Mouse (Mus musculus): Measurements from ENCODE around the gene Rxfp4. TPM values are rescaled to one million over a fixed set of nuclear protein-coding genes. Genes with fewer than 3 reads are reported as not detected.

Gene Rxfp4
- polyA plus RNA-seq, 1 experiment from 2014 or later, result not detected

DNA sequence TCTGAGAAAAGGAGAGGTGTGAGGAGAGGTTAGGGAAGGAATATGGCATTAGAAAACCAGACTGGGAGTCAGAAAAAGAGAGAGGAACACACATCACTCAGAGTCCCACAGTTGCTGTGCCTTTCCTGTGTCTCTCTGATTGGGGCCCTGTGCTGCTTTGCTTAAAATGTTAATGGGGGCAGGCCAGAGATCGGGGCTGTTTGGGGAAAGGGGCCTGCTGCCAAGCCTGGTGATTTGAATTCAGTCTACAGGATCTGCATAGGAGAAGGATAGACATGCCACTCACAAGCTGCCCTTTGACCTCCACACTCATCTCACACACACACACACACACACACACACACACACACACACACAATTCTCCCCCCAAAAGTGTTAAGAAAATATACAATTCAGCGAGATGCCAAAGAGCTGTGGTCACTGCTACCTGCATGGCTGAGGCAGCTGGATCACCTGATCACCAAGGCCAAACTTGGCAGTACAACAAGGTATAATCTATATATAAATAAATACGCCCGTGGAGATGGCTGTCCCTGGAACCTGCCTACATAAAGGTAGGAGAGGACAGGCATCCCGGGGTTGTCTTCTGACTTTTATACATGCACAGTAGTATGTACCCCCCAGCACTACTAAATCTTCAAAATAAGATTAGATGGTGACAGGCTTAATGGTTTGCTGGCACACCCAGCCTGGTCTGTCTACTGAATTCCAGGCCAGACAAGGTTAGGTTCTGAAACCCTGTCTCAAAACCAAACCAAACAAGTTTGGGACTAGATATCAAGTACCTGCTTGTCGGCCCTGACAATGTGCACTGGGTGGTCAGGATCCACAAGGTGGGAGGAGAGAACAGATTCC, 801 bp upstream of the Rxfp4 start:
- no peak overlapping the region for H3K4me3 ChIP-seq (ENCODE audit: low read length)
- H3K36me3 ChIP-seq (ENCODE audit: control insufficient read depth, insufficient read depth, low read length), result no peaks in the 10 kb centered on the region
- no peaks in the 10 kb centered on the region for H3K27me3 ChIP-seq (ENCODE audit: control insufficient read depth, insufficient read depth, low read depth, low read length)
- no peak for ATAC-seq (ENCODE audit: low read depth)
- no peaks in the 10 kb centered on the region for H3K9me3 ChIP-seq (ENCODE audit: control insufficient read depth, low read length)
- 70% methylated on average over 6 of the region's 6 CpGs for WGBS
- H3K9ac ChIP-seq (ENCODE audit: low read length), result no peak overlapping the region
- H3K4me2 ChIP-seq (ENCODE audit: low read depth, low read length), result peak overlapping the region; percentile 8; the same call in 1 of the 2 replicates
- H3K27ac ChIP-seq (ENCODE audit: low read length), result peak overlapping the region; percentile 71
- peaks cover 12% of the 10 kb centered on the region for H3K4me1 ChIP-seq (replicated peaks; ENCODE audit: control insufficient read depth, insufficient read depth, low read length)

DNA sequence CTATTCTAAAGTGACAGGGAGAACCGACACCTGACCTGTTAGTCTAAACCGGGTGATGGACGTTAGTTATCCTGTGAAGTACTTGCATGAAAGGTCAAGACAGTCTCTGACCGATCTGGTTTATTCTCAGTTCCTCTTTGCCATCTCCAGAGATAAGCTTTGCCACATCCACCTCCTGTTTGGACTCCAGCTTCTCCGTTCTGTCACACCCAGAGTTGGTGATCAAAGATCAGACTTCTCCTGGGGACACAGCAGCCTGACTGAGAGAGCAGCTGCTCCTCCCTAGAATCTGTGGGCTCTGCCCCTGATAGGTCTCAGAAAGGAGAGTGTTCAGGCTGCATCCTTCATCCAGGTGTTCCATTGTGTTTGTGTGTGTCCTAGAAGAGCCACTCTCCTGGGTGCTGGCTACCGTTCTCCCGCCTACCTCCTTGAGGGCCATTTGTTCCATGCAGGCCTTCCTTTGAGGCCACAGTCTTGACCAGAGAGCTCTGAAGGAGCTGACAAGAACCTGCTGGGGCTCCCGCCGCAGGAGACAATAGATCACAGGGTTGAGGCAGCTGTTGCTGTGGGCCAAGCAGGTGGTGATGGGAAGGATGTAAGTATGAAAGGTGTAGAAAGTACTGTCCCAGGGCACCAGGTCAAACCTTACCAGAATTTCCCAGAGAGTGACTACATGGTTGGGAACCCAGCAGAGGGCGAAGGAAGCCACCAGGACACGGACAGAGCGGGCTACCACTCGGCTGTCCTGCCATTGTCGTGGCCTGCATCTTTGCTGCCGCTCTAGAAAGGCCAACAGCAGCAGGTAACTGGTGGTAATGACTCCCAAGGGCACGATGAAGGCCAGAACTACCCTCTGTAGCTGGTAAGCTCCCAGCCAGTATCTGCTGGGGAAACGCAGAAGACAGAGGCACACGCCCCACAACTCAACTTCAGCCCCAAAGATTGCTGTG, 998 bp downstream of the Rxfp4 start:
- peaks cover 9% of the 10 kb centered on the region for H3K36me3 ChIP-seq (ENCODE audit: control insufficient read depth, insufficient read depth, low read length)
- H3K4me2 ChIP-seq (ENCODE audit: low read depth, low read length), result no peak overlapping the region
- H3K27me3 ChIP-seq (ENCODE audit: control insufficient read depth, insufficient read depth, low read depth, low read length), result no peaks in the 10 kb centered on the region
- H3K9ac ChIP-seq (ENCODE audit: low read length), result no peak overlapping the region
- ATAC-seq (ENCODE audit: low read depth), result no peak
- H3K9me3 ChIP-seq (ENCODE audit: control insufficient read depth, low read length), result no peaks in the 10 kb centered on the region
- peaks cover 12% of the 10 kb centered on the region for H3K4me1 ChIP-seq (replicated peaks; ENCODE audit: control insufficient read depth, insufficient read depth, low read length)
- H3K27ac ChIP-seq (ENCODE audit: low read length), result no peak overlapping the region
- H3K4me3 ChIP-seq (ENCODE audit: low read length), result no peak overlapping the region
- WGBS, result 63% methylated on average over 18 of the region's 18 CpGs

DNA sequence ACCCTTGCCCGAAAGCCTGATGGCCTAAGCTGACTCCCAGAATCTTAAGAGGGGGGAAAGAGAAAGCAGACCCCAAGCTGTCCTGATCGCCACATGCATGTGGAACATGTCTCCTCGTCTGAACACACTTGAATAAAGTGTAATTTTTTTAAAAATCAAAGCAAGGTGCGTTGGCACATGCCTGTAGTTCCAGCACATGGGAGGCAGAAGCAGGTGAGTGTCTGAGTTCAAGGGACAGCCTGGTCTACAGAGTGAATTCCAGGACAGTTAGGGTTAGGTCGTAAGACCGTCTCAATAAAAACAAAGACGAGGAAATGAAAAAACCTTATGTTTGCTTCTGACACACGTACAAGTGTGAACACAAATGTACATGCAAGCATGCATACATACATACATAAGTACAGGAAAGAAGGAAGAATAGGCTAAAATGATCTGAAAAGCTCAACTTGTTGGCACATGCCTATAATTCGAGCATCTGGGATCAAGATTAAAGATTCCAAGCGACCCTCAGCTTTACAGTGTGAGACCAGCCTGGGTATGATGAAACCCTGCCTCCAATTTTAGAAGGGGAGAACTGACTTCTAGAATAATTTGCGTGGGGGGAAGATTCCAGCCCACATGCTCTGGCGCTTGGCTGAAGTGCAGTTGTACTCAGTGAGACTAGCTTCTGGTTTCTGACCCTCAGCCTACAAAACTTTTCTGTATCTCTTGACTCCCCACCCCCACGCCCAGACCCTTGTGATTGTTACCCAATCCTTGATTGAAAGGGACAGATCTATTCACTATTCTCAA, 2.0 kb downstream of the Rxfp4 start:
- Histone ChIP-seq H3K4me3 (ENCODE audit: low read length) (no peak overlapping the region), H3K27me3 (ENCODE audit: control insufficient read depth, insufficient read depth, low read depth, low read length) (no peaks in the 10 kb centered on the region), H3K4me2 (ENCODE audit: low read depth, low read length) (no peak overlapping the region), H3K9me3 (ENCODE audit: control insufficient read depth, low read length) (no peaks in the 10 kb centered on the region), H3K36me3 (ENCODE audit: control insufficient read depth, insufficient read depth, low read length) (peaks cover 20% of the 10 kb centered on the region), H3K27ac (ENCODE audit: low read length) (no peak overlapping the region), H3K4me1 (replicated peaks; ENCODE audit: control insufficient read depth, insufficient read depth, low read length) (peaks cover 12% of the 10 kb centered on the region), H3K9ac (ENCODE audit: low read length) (no peak overlapping the region)
- ATAC-seq (ENCODE audit: low read depth), result no peak
- 63% methylated on average over 13 of the region's 13 CpGs for WGBS

DNA sequence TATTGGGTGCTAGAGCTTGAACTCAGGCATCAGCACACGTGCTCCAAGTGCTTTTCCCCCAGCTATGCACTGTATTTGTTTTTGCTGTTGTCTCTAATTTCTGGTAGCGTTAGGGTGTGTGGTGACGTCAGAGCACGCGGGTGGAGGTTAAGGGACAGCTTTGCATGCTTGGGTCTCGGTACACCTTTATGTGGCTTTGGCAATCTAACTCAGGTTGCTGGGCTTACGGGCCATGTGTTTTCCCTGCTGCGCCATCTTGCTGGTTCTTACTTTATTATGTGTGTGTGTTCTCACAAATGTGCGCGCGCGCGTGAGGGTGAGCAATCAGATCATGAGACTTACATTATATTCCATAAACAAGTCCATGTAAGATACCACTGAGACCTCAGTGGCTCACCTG, 3.0 kb downstream of the Rxfp4 start:
- WGBS, result 90% methylated on average over 13 of the region's 13 CpGs
- Histone ChIP-seq H3K4me2 (ENCODE audit: low read depth, low read length) (no peak overlapping the region), H3K9me3 (ENCODE audit: control insufficient read depth, low read length) (no peaks in the 10 kb centered on the region), H3K9ac (ENCODE audit: low read length) (no peak overlapping the region), H3K27me3 (ENCODE audit: control insufficient read depth, insufficient read depth, low read depth, low read length) (no peaks in the 10 kb centered on the region), H3K4me3 (ENCODE audit: low read length) (no peak overlapping the region), H3K27ac (ENCODE audit: low read length) (no peak overlapping the region), H3K4me1 (replicated peaks; ENCODE audit: control insufficient read depth, insufficient read depth, low read length) (peaks cover 11% of the 10 kb centered on the region), H3K36me3 (ENCODE audit: control insufficient read depth, insufficient read depth, low read length) (peaks cover 25% of the 10 kb centered on the region)
- ATAC-seq (ENCODE audit: low read depth), result no peak

DNA sequence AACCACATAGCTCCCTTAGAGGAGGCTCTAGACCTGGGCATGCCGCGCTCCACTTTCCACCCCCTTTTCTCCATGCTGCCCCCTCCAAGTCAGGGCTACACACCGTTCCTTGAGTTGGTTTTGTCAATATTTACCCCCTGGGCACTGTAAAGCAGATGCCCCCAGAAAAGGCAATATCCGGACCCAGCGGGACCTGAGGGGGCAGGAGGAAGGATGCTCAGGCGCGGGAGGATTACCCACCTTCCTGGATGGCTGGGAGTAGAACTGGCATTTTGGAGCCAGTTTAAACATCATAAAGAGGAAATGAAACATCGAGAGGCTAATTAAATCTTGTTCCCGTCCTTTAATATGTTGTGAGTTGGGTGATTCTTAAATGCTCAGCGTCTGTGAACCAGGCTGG, 3.8 kb downstream of the Rxfp4 start:
- H3K9ac ChIP-seq (ENCODE audit: low read length), result no peak overlapping the region
- ATAC-seq (ENCODE audit: low read depth), result no peak
- H3K9me3 ChIP-seq (ENCODE audit: control insufficient read depth, low read length), result no peaks in the 10 kb centered on the region
- H3K4me2 ChIP-seq (ENCODE audit: low read depth, low read length), result no peak overlapping the region
- H3K4me3 ChIP-seq (ENCODE audit: low read length), result no peak overlapping the region
- peaks cover 33% of the 10 kb centered on the region for H3K36me3 ChIP-seq (ENCODE audit: control insufficient read depth, insufficient read depth, low read length)
- H3K27me3 ChIP-seq (ENCODE audit: control insufficient read depth, insufficient read depth, low read depth, low read length), result no peaks in the 10 kb centered on the region
- no peak overlapping the region for H3K27ac ChIP-seq (ENCODE audit: low read length)
- 74% methylated on average over 10 of the region's 10 CpGs for WGBS
- 0 out of 2 replicates have a peak, but pooled peaks cover 4% of the 10 kb centered on the region for H3K4me1 ChIP-seq (replicated peaks; ENCODE audit: control insufficient read depth, insufficient read depth, low read length)

DNA sequence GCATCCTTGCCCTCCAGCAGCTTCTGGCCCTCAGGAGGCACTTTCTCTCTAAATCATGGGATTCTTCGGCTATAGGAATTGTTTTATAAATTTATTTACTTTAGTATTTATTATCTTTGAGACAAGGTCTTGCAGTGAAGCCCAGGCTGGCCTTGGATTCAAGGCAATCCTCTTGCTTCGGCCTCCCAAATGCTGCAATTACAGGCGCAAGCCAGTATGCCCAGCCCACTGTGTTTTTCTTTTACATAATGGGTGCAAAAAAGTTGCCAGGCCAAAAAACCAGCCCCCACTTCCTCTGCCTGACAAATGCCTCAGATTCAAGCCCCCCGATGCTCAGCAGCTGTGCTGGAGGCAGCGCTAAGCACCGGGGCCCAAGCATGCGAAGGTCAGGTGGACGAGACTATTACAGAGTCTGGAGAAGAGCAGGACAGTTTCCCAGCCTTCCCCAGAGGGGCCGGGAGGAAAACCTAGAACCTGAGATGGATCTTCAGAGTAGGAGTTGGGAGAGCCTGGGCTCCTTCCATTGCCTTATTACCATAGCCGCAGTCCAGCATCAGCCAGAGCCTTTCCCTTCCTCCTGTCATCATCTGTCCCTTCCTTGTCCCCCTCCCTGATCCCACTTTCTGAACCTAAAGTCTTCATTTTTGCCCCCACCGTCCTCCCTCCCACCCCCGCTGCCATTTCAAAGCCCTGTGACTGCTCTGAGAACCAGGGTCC, 4.3 kb downstream of the Rxfp4 start:
- H3K9me3 ChIP-seq (ENCODE audit: control insufficient read depth, low read length), result no peaks in the 10 kb centered on the region
- 80% methylated on average over 12 of the region's 12 CpGs for WGBS
- no peak overlapping the region for H3K4me3 ChIP-seq (ENCODE audit: low read length)
- H3K4me1 ChIP-seq (replicated peaks; ENCODE audit: control insufficient read depth, insufficient read depth, low read length), result 0 out of 2 replicates have a peak, but pooled peaks cover 4% of the 10 kb centered on the region
- H3K27ac ChIP-seq (ENCODE audit: low read length), result no peak overlapping the region
- H3K36me3 ChIP-seq (ENCODE audit: control insufficient read depth, insufficient read depth, low read length), result peaks cover 39% of the 10 kb centered on the region
- no peak overlapping the region for H3K4me2 ChIP-seq (ENCODE audit: low read depth, low read length)
- no peaks in the 10 kb centered on the region for H3K27me3 ChIP-seq (ENCODE audit: control insufficient read depth, insufficient read depth, low read depth, low read length)
- H3K9ac ChIP-seq (ENCODE audit: low read length), result no peak overlapping the region
- ATAC-seq (ENCODE audit: low read depth), result no peak

DNA sequence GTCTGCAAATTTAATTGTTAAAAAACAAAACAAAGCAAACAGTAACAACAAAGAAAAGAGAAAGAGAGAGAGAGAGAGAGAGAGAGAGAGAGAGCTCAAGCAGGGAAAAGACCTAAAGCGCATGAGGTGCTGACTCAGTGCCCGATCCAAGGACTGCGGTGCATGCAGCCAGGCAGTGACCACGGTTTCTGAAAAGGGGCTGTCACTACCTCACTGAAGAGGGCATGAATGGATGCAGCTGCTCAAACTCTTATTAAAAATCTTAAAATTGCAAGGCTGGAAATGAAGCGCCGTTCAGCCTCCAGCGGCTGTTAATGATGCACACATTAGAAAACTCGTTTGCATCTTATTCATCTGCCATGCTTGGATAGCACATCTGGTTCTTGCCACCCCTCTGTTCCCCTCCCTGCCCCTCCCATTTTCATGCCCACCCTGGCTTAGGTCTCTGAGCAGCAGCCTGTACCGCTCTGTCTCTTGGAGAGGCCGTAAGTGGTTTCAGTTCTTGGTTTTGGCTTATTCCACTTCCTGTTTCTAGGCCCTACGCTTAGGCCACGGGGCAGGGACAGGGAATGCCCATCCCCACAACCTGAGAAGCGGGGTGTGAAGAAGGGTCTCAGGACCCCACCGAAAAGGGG, 5.0 kb downstream of the Rxfp4 start:
- Histone ChIP-seq H3K4me3 (ENCODE audit: low read length) (no peak overlapping the region), H3K27me3 (ENCODE audit: control insufficient read depth, insufficient read depth, low read depth, low read length) (no peaks in the 10 kb centered on the region), H3K4me1 (replicated peaks; ENCODE audit: control insufficient read depth, insufficient read depth, low read length) (0 out of 2 replicates have a peak, but pooled peaks cover 2% of the 10 kb centered on the region), H3K9me3 (ENCODE audit: control insufficient read depth, low read length) (no peaks in the 10 kb centered on the region), H3K36me3 (ENCODE audit: control insufficient read depth, insufficient read depth, low read length) (peaks cover 46% of the 10 kb centered on the region), H3K9ac (ENCODE audit: low read length) (no peak overlapping the region), H3K27ac (ENCODE audit: low read length) (no peak overlapping the region), H3K4me2 (ENCODE audit: low read depth, low read length) (no peak overlapping the region)
- no peak for ATAC-seq (ENCODE audit: low read depth)
- WGBS, result 88% methylated on average over 14 of the region's 14 CpGs

DNA sequence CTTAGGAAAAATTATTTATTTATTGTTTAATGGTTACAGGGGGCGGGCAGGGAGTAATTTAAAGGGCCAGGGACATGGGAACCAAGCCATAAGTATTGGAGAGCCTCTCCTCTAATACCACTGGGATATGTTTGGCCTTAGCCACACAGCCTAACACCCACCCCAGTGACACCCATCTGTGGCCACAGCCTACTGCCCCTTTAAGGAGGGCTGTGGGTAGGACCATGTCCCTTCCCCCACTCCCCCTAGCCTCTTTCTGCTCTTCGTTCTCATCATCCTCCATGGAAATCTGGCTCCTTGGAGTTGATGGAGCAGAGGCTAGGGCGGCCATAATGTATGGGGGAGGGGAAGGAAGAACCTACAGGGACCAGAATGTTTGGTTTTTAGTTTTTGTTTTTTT, 5.9 kb downstream of the Rxfp4 start:
- no peak overlapping the region for H3K27ac ChIP-seq (ENCODE audit: low read length)
- peaks cover 53% of the 10 kb centered on the region for H3K36me3 ChIP-seq (ENCODE audit: control insufficient read depth, insufficient read depth, low read length)
- no peak for ATAC-seq (ENCODE audit: low read depth)
- no peaks in the 10 kb centered on the region for H3K9me3 ChIP-seq (ENCODE audit: control insufficient read depth, low read length)
- H3K4me3 ChIP-seq (ENCODE audit: low read length), result no peak overlapping the region
- no peaks in the 10 kb centered on the region for H3K27me3 ChIP-seq (ENCODE audit: control insufficient read depth, insufficient read depth, low read depth, low read length)
- no peak overlapping the region for H3K9ac ChIP-seq (ENCODE audit: low read length)
- no peaks in the 10 kb centered on the region for H3K4me1 ChIP-seq (replicated peaks; ENCODE audit: control insufficient read depth, insufficient read depth, low read length)
- WGBS, result 77% methylated on average over 3 of the region's 3 CpGs
- H3K4me2 ChIP-seq (ENCODE audit: low read depth, low read length), result no peak overlapping the region
